Mouse (Mus musculus): Measurements from ENCODE around the gene Polr1d.

Gene Polr1d

GRCm38 (mm10) chr5:147055572-147056245 is 21.1 kb upstream of the Polr1d start:
- DNase-seq (ENCODE audit: inconsistent ontology term): no peak

GRCm38 (mm10) chr5:147056712-147057290 is 20.0 kb upstream of the Polr1d start:
- DNase-seq (ENCODE audit: inconsistent ontology term): no peak

GRCm38 (mm10) chr5:147057626-147058414 is 19.0 kb upstream of the Polr1d start:
- no peak for DNase-seq (ENCODE audit: inconsistent ontology term)

GRCm38 (mm10) chr5:147058661-147059060 is 18.2 kb upstream of the Polr1d start:
- DNase-seq (ENCODE audit: inconsistent ontology term): no peak

- DNase-seq (ENCODE audit: inconsistent ontology term): peak; percentile 70
Measured at GRCm38 (mm10) chr5:147059319-147059718, 17.5 kb upstream of the Polr1d start.

GRCm38 (mm10) chr5:147060024-147060423 is 16.8 kb upstream of the Polr1d start:
- DNase-seq (ENCODE audit: inconsistent ontology term): no peak

GRCm38 (mm10) chr5:147063215-147063661 is 13.6 kb upstream of the Polr1d start:
- DNase-seq (ENCODE audit: inconsistent ontology term): no peak

- DNase-seq (ENCODE audit: inconsistent ontology term): no peak
Measured at GRCm38 (mm10) chr5:147066129-147066528, 10.7 kb upstream of the Polr1d start.

- DNase-seq (ENCODE audit: inconsistent ontology term): no peak
Measured at GRCm38 (mm10) chr5:147066965-147067364, 9.9 kb upstream of the Polr1d start.

GRCm38 (mm10) chr5:147068876-147069275 is 8.0 kb upstream of the Polr1d start:
- DNase-seq (ENCODE audit: inconsistent ontology term): no peak

- no peak for DNase-seq (ENCODE audit: inconsistent ontology term)
Measured at GRCm38 (mm10) chr5:147070791-147071516, 5.9 kb upstream of the Polr1d start.

GRCm38 (mm10) chr5:147071886-147072285 is 5.0 kb upstream of the Polr1d start:
- no peak for DNase-seq (ENCODE audit: inconsistent ontology term)

GRCm38 (mm10) chr5:147073805-147074204 is 3.0 kb upstream of the Polr1d start:
- DNase-seq (ENCODE audit: inconsistent ontology term): no peak

GRCm38 (mm10) chr5:147075103-147076025 is 1.5 kb upstream of the Polr1d start:
- peak; percentile 62 for DNase-seq (ENCODE audit: inconsistent ontology term)

GRCm38 (mm10) chr5:147076026-147076798 is 638 bp upstream of the Polr1d start, which contains the start of gene Lnx2:
Gene Lnx2, minus strand, starts transcription at chr5:147076586.
- DNase-seq (ENCODE audit: inconsistent ontology term): peak; percentile 99

GRCm38 (mm10) chr5:147077305-147078034 is 620 bp downstream of the Polr1d start:
- DNase-seq (ENCODE audit: inconsistent ontology term): peak; percentile 91

- DNase-seq (ENCODE audit: inconsistent ontology term): no peak
Measured at GRCm38 (mm10) chr5:147078110-147078900, 1.5 kb downstream of the Polr1d start.

- DNase-seq (ENCODE audit: inconsistent ontology term): no peak
Measured at GRCm38 (mm10) chr5:147085201-147085894, 8.5 kb downstream of the Polr1d start.
